Mouse (Mus musculus): ENCODE measurements around the gene Akr1b3.

- TF ChIP-seq CTCF (IDR thresholded peaks at IDR 0.05 in 2 of 3, conservative IDR thresholded peaks at IDR 0.05 in 1 of 3; ENCODE audit: control insufficient read depth in 1 of 3, insufficient read depth in 1 of 3, low read depth in 2 of 3, low read length in 3 of 3, poor library complexity in 1 of 3, severe bottlenecking in 1 of 3) (peak in 2 of 3 experiments; percentile 46 to 61; a peak in 4 of 6 replicates), MAZ (IDR thresholded peaks at IDR 0.05; ENCODE audit: low read depth, low read length) (no peak), RAD21 (IDR thresholded peaks at IDR 0.05; ENCODE audit: low read depth, low read length) (peak; percentile 58), POLR2A (IDR thresholded peaks at IDR 0.05; ENCODE audit: control insufficient read depth in 1 of 2, insufficient read depth in 1 of 2, low read depth in 1 of 2, low read length in 2 of 2, poor library complexity in 1 of 2) (no peak), JUND (IDR thresholded peaks at IDR 0.05; ENCODE audit: low read depth, low read length) (no peak), ZC3H11A (IDR thresholded peaks at IDR 0.05; ENCODE audit: low read depth, low read length) (peak; percentile 28; the same call in 1 of the 2 replicates), MAFK (IDR thresholded peaks at IDR 0.05; ENCODE audit: borderline replicate concordance, low read depth, low read length) (no peak), EP300 (IDR thresholded peaks at IDR 0.05; ENCODE audit: low read depth in 1 of 2, low read length in 2 of 2) (no peak), ELF1 (IDR thresholded peaks at IDR 0.05; ENCODE audit: low read depth, low read length) (no peak), NELFE (IDR thresholded peaks at IDR 0.05; ENCODE audit: low read depth, low read length) (no peak), GABPA (IDR thresholded peaks at IDR 0.05; ENCODE audit: low read depth, low read length) (no peak)
Observed at GRCm38 (mm10) chr6:34292882-34293487, 24.3 kb downstream of the Akr1b3 start.

Measured in MEL (cell line).